Mouse (Mus musculus) lung, embryonic 15.5 days (tissue): ENCODE measurements at regions not wholly inside any gene's neighbourhood (a gene's known extent, or its start where the extent isn't known, plus 50 kb on each side); places are given as distances from the start of the nearest gene placed in this dataset.

ENCODE experiments used
- ATAC-seq: fragments of 200-750 bp; cut with Nextera tagmentation; 2 replicates; pipeline ENCODE4 v1.8.0; 2017; ENCODE audit warnings: moderate number of reproducible peaks, borderline replicate concordance; ENCODE audit not compliant: low FRiP score, low TSS enrichment; ENCODE audit errors: extremely low read depth
- H3K27ac ChIP-seq: fragments of 300-500 bp; sonication (generic); 2 replicates; pipeline ENCODE4 v1.5.1; 2015; ENCODE audit warnings: moderate library complexity, mild to moderate bottlenecking, inconsistent platforms
- H3K27me3 ChIP-seq: fragments of 300-500 bp; sonication (generic); 2 replicates; pipeline ENCODE4 v1.6.1; 2015; ENCODE audit warnings: inconsistent platforms
- H3K36me3 ChIP-seq: fragments of 300-500 bp; sonication (generic); 2 replicates; pipeline ENCODE4 v1.6.1; 2015; ENCODE audit warnings: inconsistent platforms
- H3K4me1 ChIP-seq: fragments of 300-500 bp; sonication (generic); 2 replicates; pipeline ENCODE4 v1.6.1; 2015; ENCODE audit warnings: inconsistent platforms
- H3K4me2 ChIP-seq: fragments of 300-500 bp; sonication (generic); 2 replicates; pipeline ENCODE4 v1.6.1; 2015; ENCODE audit warnings: inconsistent platforms, mild to moderate bottlenecking, moderate library complexity
- H3K4me3 ChIP-seq: fragments of 300-500 bp; sonication (generic); 2 replicates; pipeline ENCODE4 v1.5.1; 2015; ENCODE audit warnings: mild to moderate bottlenecking, inconsistent platforms
- H3K9ac ChIP-seq: fragments of 300-500 bp; sonication (generic); 2 replicates; pipeline ENCODE4 v1.6.1; 2015; ENCODE audit warnings: inconsistent platforms
- H3K9me3 ChIP-seq: fragments of 300-500 bp; sonication (generic); 2 replicates; pipeline ENCODE4 v1.6.1; 2016; ENCODE audit warnings: inconsistent platforms
- WGBS: fragments of 180-500 bp; shearing (Covaris S2); methylation state at CpG from one replicate; pipeline ENCODE4 v1.1.7; 2015; 5-methylcytosine and 5-hydroxymethylcytosine counted together

DNA sequence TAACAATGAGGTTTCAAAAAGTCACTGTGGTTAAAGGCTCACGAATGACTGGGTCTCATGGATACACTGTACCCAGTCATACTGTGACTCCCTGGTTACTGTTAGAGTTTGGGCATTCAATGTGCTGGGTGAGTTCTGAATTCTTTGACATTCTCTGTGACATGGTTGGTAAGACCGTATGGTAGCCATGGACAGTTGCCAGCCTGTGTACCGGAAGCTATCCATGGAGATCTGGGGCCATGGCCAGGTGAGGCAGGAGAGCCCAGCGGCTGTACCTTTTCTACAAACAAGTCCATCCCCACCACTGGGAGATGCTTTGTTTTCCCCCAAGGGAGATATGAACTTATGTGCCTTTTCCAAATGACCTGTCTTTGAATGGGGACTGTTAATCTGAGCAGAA is 126.4 kb downstream of the Irx2 start:
- ATAC-seq: no peak
- H3K4me1 ChIP-seq: no peaks in the 10 kb centered on the region
- no peak overlapping the region for H3K9ac ChIP-seq
- H3K4me2 ChIP-seq: no peak overlapping the region
- 79% methylated on average over 4 of the region's 4 CpGs for WGBS
- no peak overlapping the region for H3K27ac ChIP-seq
- no peaks in the 10 kb centered on the region for H3K36me3 ChIP-seq
- no peak overlapping the region for H3K4me3 ChIP-seq
- no peaks in the 10 kb centered on the region for H3K27me3 ChIP-seq
- H3K9me3 ChIP-seq: no peaks in the 10 kb centered on the region

DNA sequence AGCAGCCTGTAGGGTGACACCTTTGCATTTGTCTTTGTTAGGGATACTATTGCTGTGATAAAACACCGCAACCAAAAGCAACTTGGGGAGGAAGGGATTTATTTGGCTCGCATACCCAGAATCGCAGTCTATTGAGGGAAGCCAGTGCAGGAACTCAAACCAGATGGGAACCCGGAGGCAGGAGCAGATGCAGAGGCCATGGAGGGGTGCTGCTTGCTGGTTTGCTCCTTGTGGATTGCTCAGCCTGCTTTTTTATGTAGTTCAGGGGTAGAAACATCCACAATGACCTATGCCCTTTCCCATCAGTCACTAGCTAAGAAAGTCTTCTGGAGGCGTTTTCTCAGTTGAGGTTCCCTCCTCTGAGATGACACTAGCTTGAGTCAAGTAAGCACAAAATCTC is 133.9 kb downstream of the Irx2 start:
- no peak overlapping the region for H3K4me3 ChIP-seq
- no peak overlapping the region for H3K4me2 ChIP-seq
- no peaks in the 10 kb centered on the region for H3K9me3 ChIP-seq
- no peaks in the 10 kb centered on the region for H3K4me1 ChIP-seq
- H3K9ac ChIP-seq: no peak overlapping the region
- no peaks in the 10 kb centered on the region for H3K27me3 ChIP-seq
- no peaks in the 10 kb centered on the region for H3K36me3 ChIP-seq
- 77% methylated on average over 5 of the region's 5 CpGs for WGBS
- no peak for ATAC-seq
- H3K27ac ChIP-seq: no peak overlapping the region

DNA sequence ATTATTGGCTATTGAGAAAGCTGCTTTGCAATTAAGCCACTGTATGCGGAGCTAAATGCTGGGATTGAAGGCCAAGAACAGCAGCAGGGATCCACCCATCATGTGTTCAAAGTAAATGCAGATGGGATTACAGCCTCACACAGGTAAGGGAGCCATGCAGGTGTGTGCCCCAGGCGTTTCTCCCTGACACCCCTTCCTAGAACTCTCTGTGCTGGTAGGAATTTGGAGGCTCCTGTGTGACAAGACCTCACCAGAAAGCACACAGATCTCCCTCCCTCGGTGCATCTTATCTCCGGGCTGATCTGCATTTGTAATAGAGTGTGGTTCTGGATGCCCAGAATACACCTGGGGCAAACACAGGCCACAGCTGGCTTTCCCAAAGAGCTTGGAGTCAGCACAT is 134.7 kb downstream of the Irx2 start:
- WGBS: 60% methylated on average over 4 of the region's 4 CpGs

GRCm38 (mm10) chr13:72767306-72767705 is 138.7 kb downstream of the Irx2 start:
- 53% methylated on average over 5 of the region's 5 CpGs for WGBS
- Histone ChIP-seq H3K27ac (no peak overlapping the region), H3K27me3 (no peaks in the 10 kb centered on the region), H3K36me3 (no peaks in the 10 kb centered on the region), H3K9ac (no peak overlapping the region), H3K4me2 (no peak overlapping the region), H3K4me1 (no peaks in the 10 kb centered on the region), H3K9me3 (no peaks in the 10 kb centered on the region), H3K4me3 (no peak overlapping the region)
- ATAC-seq: no peak

More for the DNA sequence above, 134.7 kb downstream of the Irx2 start:
- Histone ChIP-seq H3K27me3 (no peaks in the 10 kb centered on the region), H3K9me3 (no peaks in the 10 kb centered on the region), H3K9ac (no peak overlapping the region), H3K4me3 (no peak overlapping the region), H3K27ac (no peak overlapping the region), H3K4me1 (no peaks in the 10 kb centered on the region), H3K36me3 (no peaks in the 10 kb centered on the region), H3K4me2 (no peak overlapping the region)
- no peak for ATAC-seq

- 54% methylated on average over 12 of the region's 12 CpGs for WGBS
- Histone ChIP-seq H3K4me3 (no peak overlapping the region), H3K27me3 (no peaks in the 10 kb centered on the region), H3K27ac (no peak overlapping the region), H3K36me3 (no peaks in the 10 kb centered on the region), H3K4me1 (no peaks in the 10 kb centered on the region), H3K9ac (no peak overlapping the region), H3K9me3 (no peaks in the 10 kb centered on the region), H3K4me2 (no peak overlapping the region)
- no peak for ATAC-seq
Measured at GRCm38 (mm10) chr13:72769007-72769595, 140.5 kb downstream of the Irx2 start.

DNA sequence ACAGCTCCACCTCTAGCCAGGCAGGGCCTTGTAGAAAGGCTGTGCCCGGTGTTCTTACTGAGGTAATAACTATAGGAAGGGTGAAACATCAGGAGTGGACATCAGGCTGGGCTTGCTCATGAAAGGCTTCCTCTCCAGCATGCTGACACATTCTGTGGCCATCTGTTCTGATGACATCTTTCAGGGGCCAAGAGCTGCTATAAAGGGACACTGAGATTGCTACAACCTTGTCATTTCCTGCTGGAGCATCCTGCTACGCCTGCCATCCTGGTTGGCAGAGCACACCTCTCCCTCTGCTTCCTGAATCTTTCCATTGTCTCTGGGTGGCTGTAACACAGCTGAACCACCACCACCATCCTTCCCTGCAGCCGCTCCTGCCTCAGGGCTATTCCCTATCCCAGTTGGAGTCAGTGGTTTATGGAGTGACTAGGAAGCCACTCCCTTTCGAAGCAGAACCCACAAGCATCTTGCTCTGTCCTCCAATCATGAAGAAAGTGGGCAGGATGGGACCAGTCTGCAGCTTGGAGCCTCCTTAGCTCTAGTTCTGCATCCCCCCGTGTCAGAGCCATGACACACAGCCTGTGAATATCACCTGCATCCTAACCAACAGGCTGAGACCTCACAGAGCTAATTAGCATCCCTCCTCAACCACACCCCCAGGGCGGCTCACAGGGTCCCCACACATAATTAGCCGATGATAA is 154.6 kb downstream of the Irx2 start:
- 53% methylated on average over 7 of the region's 7 CpGs for WGBS

GRCm38 (mm10) chr13:72783727-72784070 is 155.1 kb downstream of the Irx2 start:
- no peaks in the 10 kb centered on the region for H3K4me1 ChIP-seq
- WGBS: 20% methylated on average over 6 of the region's 6 CpGs
- no peak overlapping the region for H3K27ac ChIP-seq
- H3K36me3 ChIP-seq: no peaks in the 10 kb centered on the region
- no peak overlapping the region for H3K4me2 ChIP-seq
- no peaks in the 10 kb centered on the region for H3K27me3 ChIP-seq
- H3K9me3 ChIP-seq: no peaks in the 10 kb centered on the region
- no peak overlapping the region for H3K4me3 ChIP-seq
- ATAC-seq: no peak
- H3K9ac ChIP-seq: no peak overlapping the region

More for the DNA sequence above, 154.6 kb downstream of the Irx2 start:
- Histone ChIP-seq H3K4me1 (no peaks in the 10 kb centered on the region), H3K9ac (no peak overlapping the region), H3K4me3 (no peak overlapping the region), H3K27ac (no peak overlapping the region), H3K4me2 (no peak overlapping the region), H3K9me3 (no peaks in the 10 kb centered on the region), H3K27me3 (no peaks in the 10 kb centered on the region), H3K36me3 (no peaks in the 10 kb centered on the region)
- no peak for ATAC-seq

DNA sequence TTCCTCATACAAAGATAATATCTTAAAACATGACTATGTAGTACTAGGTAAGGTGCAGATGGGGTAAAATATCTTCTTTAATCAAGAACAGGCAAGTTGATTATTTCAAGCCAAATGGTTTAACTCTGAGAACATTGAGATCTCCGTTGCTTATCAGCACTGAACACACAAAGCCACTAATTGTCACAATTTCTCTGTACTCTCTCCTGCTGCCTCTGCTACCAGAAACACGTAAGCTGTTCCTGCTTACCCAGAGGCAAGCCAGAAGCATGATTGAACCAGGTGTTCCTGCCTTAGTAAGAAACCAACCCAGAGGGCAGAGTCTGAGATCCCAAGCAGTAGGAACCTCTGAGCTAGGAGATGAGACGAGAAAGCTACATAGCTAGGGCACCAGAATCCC is 164.1 kb downstream of the Irx2 start:
- 64% methylated on average over 3 of the region's 3 CpGs for WGBS
- no peak for ATAC-seq

DNA sequence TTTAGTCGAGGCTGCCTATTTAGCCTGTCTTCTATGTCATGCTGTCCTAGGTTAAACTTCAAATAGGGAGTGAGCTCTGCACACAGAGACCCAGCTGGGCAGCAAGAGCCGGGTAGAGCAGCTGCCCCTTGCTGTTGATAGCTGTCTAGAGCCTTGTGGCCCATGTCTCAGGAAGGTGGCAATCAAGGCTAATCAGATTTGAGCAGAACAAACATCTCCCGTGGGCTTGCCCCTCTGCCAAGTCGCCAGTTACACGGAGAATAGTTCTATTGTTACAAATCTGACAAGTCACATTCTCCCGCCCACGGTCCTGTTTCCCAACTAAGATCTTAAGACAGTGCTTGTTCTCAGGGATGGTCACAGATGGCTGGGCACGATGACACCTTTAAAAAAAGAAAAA is 171.4 kb downstream of the Irx2 start:
- Histone ChIP-seq H3K4me1 (no peaks in the 10 kb centered on the region), H3K36me3 (no peaks in the 10 kb centered on the region), H3K9me3 (no peaks in the 10 kb centered on the region), H3K9ac (no peak overlapping the region), H3K27ac (no peak overlapping the region), H3K27me3 (no peaks in the 10 kb centered on the region), H3K4me2 (no peak overlapping the region), H3K4me3 (no peak overlapping the region)
- no peak for ATAC-seq
- WGBS: 29% methylated on average over 8 of the region's 8 CpGs

More for the DNA sequence above, 164.1 kb downstream of the Irx2 start:
- H3K4me2 ChIP-seq: no peak overlapping the region
- H3K4me3 ChIP-seq: no peak overlapping the region
- H3K27me3 ChIP-seq: no peaks in the 10 kb centered on the region
- no peaks in the 10 kb centered on the region for H3K9me3 ChIP-seq
- no peaks in the 10 kb centered on the region for H3K4me1 ChIP-seq
- H3K36me3 ChIP-seq: no peaks in the 10 kb centered on the region
- no peak overlapping the region for H3K27ac ChIP-seq
- H3K9ac ChIP-seq: no peak overlapping the region

DNA sequence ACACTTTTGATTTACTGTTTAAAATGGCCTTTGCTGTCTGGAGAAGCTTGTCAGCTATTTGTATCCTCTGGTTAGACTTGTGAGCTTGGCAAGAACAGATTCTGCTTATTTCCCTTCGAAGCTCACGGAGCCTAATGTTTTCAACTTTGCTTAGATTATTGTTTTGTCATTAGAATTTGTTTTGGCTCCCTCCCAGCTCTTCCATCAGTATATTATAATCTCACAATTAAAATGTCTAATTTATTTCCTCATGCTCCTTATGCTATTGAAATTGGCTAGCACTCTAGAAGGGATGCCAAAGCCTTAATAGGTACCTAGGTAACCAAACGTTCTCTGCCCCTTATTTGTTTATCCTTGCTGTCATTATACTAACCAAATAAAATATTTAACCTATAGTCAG is 171.9 kb downstream of the Irx2 start:
- H3K27me3 ChIP-seq: no peaks in the 10 kb centered on the region
- ATAC-seq: no peak
- H3K4me3 ChIP-seq: no peak overlapping the region
- H3K4me1 ChIP-seq: no peaks in the 10 kb centered on the region
- H3K9me3 ChIP-seq: no peaks in the 10 kb centered on the region
- no peak overlapping the region for H3K27ac ChIP-seq
- H3K4me2 ChIP-seq: no peak overlapping the region
- 39% methylated on average over 3 of the region's 3 CpGs for WGBS
- H3K9ac ChIP-seq: no peak overlapping the region
- no peaks in the 10 kb centered on the region for H3K36me3 ChIP-seq

DNA sequence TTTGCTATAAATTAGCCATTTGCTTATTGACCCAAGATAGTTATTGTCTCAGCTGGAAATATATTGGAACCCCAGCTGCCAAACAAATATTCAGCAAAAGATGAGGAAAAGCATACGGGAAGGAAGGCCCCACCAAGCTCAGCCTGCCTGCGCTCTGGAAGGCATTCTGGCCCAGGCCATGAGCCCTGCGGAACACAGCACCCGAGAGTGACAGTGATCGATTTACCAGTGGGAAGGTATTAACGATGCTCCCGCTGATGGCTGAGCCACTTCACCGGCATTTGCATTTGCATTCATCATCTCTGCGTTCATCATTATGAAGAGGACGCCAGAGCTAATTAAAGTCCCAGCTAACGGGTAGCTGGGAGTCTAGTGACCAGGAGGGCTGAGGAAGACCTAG is 174.8 kb downstream of the Irx2 start:
- H3K27me3 ChIP-seq: no peaks in the 10 kb centered on the region
- H3K4me2 ChIP-seq: no peak overlapping the region
- H3K27ac ChIP-seq: no peak overlapping the region
- H3K36me3 ChIP-seq: no peaks in the 10 kb centered on the region
- H3K9me3 ChIP-seq: no peaks in the 10 kb centered on the region
- 54% methylated on average over 11 of the region's 11 CpGs for WGBS
- H3K4me1 ChIP-seq: no peaks in the 10 kb centered on the region
- no peak for ATAC-seq
- no peak overlapping the region for H3K4me3 ChIP-seq
- no peak overlapping the region for H3K9ac ChIP-seq

- WGBS: 74% methylated on average over 3 of the region's 3 CpGs
Measured at GRCm38 (mm10) chr13:72809226-72809625, 180.6 kb downstream of the Irx2 start.

More at GRCm38 (mm10) chr13:72809226-72809625, 180.6 kb downstream of the Irx2 start:
- H3K9ac ChIP-seq: no peak overlapping the region
- no peaks in the 10 kb centered on the region for H3K27me3 ChIP-seq
- no peaks in the 10 kb centered on the region for H3K9me3 ChIP-seq
- no peak overlapping the region for H3K4me2 ChIP-seq
- H3K4me1 ChIP-seq: no peaks in the 10 kb centered on the region
- no peak overlapping the region for H3K27ac ChIP-seq
- H3K4me3 ChIP-seq: no peak overlapping the region
- H3K36me3 ChIP-seq: no peaks in the 10 kb centered on the region
- ATAC-seq: no peak
